Mouse (Mus musculus) bone marrow, adult 2 months (tissue): ENCODE measurements around the gene Bad. TPM values are rescaled to one million over a fixed set of nuclear protein-coding genes. Genes with fewer than 3 reads are reported as not detected.

Experiments used
- H3K27ac ChIP-seq: fragments of 200-500 bp; 2 replicates; pipeline ENCODE4 v1.5.1; 2012; ENCODE audit warnings: low read depth, mild to moderate bottlenecking, control low read depth, inconsistent platforms, low read length; ENCODE audit not compliant: control insufficient read depth, poor library complexity, insufficient read depth
- H3K4me1 ChIP-seq: fragments of 200-500 bp; 2 replicates; pipeline ENCODE4 v1.6.1; 2011; ENCODE audit warnings: low read length; ENCODE audit not compliant: control insufficient read depth, insufficient read depth
- H3K4me3 ChIP-seq: fragments of 200-500 bp; replicated peaks from 2 replicates; pipeline ENCODE3; 2011; ENCODE audit warnings: mild to moderate bottlenecking, low read depth, low read length, control low read depth; ENCODE audit not compliant: control insufficient read depth
- CTCF ChIP-seq: fragments of 200-500 bp; IDR thresholded peaks from 2 replicates; pipeline ENCODE4 v1.5.1; 2011; ENCODE audit warnings: low read length, control low read depth; ENCODE audit not compliant: control insufficient read depth, insufficient read depth
- POLR2A ChIP-seq: fragments of 200-500 bp; IDR thresholded peaks from 2 replicates; pipeline ENCODE4 v1.6.1; 2011; ENCODE audit warnings: low read depth, mild to moderate bottlenecking, control low read depth, low read length, borderline replicate concordance; ENCODE audit not compliant: control insufficient read depth
- whole genome bisulfite sequencing: fragments of 180-500 bp; shearing (Covaris S2); methylation state at CpG from one replicate; pipeline ENCODE4 v1.1.7; 2018; 5-methylcytosine and 5-hydroxymethylcytosine counted together
- polyA plus RNA-seq: library from polyadenylated mRNA; stranded (reverse); fragments of >200 nt; gene quantifications from 2 replicates; pipeline ENCODE4 v1.2.4, GENCODE M21; 2011; ENCODE audit warnings: low replicate concordance; ENCODE audit not compliant: missing spikeins, insufficient read depth, insufficient read length

Bad gene
- polyA plus RNA-seq, 1 experiment, result 20.4 TPM

GRCm38 (mm10) chr19:6979486-6980380, 38.1 kb downstream of the Bad start:
- H3K4me3 ChIP-seq, result peak overlapping the region; percentile 73
- TF ChIP-seq POLR2A (peak; percentile 31; the same call in 1 of the 2 replicates), CTCF (peak; percentile 58)
- 2% methylated on average over 59 of the region's 59 CpGs for whole genome bisulfite sequencing
- H3K4me1 ChIP-seq, result peaks cover 3% of the 10 kb centered on the region; the same call in 1 of the 2 replicates
- peak overlapping the region; percentile 80 for H3K27ac ChIP-seq

- peak within 1 kb of the TSS; percentile 80 for H3K27ac ChIP-seq
- no peak for TF ChIP-seq CTCF
- TF ChIP-seq POLR2A, result peak; percentile 86
- H3K4me1 ChIP-seq, result peaks cover 3% of the 10 kb centered on the region; the same call in 1 of the 2 replicates
- under 1% methylated on average over 38 of the region's 38 CpGs for WGBS
- peak within 1 kb of the TSS; percentile 86 for H3K4me3 ChIP-seq
These were observed 38.9 kb downstream of the Bad start, which contains the start of gene Fkbp2 for GRCm38 (mm10) chr19:6980381-6981093. TSS of gene Fkbp2 (minus strand) at chr19:6980501.

- peaks cover 3% of the 10 kb centered on the region for H3K4me1 ChIP-seq
- no peak overlapping the region for H3K4me3 ChIP-seq
- no peak for TF ChIP-seq CTCF
- TF ChIP-seq POLR2A, result no peak
- H3K27ac ChIP-seq, result no peak overlapping the region
- WGBS, result 84% methylated on average over 4 of the region's 4 CpGs
These were observed 39.8 kb downstream of the Bad start for GRCm38 (mm10) chr19:6981465-6981864.

DNA sequence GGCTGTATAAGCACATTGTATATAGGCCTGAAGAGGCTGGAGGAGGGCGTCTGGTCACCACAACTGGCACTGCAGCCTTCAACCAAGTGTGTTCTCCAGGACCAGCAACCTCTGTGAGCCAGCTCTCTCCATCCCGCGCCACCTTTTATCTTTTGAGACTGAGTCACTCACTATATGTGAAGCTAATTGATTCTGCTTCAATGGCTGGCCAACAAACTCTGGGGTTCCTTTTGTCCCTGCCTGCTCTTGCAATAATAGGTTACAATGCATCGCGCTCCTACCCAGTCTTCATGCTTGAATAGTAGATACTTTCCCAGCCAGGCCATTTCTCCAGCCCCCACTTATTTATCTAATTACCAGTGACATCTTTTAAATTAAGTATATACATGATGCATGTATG, 42.0 kb downstream of the Bad start:
- TF ChIP-seq CTCF (no peak), POLR2A (no peak)
- H3K27ac ChIP-seq, result no peak overlapping the region
- WGBS, result 95% methylated on average over 5 of the region's 5 CpGs
- no peak overlapping the region for H3K4me3 ChIP-seq
- H3K4me1 ChIP-seq, result peaks cover 3% of the 10 kb centered on the region

DNA sequence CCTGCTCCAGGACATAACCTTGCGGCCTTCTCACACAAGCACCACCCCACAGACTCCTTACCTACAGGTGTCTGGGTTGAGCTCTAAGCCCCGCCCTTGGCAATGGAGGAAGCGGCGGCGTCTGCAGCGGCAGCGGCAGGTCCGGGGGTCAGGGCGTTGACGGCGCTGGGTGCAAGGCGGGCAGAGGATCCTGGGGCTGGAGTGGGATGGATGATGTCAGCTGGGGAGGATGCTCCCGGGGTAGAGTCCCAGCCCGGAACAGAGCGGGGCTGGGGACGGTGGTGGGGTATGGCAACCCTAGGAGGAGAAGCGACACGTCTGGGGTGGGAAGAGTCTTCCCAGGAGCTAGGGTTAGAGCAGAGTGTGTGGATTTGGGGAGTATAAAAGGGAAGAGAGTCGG, 43.6 kb downstream of the Bad start:
- H3K27ac ChIP-seq, result no peak overlapping the region
- TF ChIP-seq POLR2A, result no peak
- 95% methylated on average over 19 of the region's 19 CpGs for whole genome bisulfite sequencing
- peaks cover 3% of the 10 kb centered on the region for H3K4me1 ChIP-seq
- H3K4me3 ChIP-seq, result no peak overlapping the region

- no peak overlapping the region for H3K27ac ChIP-seq
- TF ChIP-seq CTCF (no peak), POLR2A (no peak)
- WGBS, result 63% methylated on average over 10 of the region's 10 CpGs
- H3K4me1 ChIP-seq, result peaks cover 3% of the 10 kb centered on the region
- no peak overlapping the region for H3K4me3 ChIP-seq
These were observed 44.5 kb downstream of the Bad start for GRCm38 (mm10) chr19:6985951-6986708.

GRCm38 (mm10) chr19:6987061-6987903, 45.6 kb downstream of the Bad start, which contains the start of gene Vegfb:
TSS of gene Vegfb (minus strand) at chr19:6987651.
- no peak; the same call in 1 of the 2 replicates for TF ChIP-seq POLR2A
- no peak for TF ChIP-seq CTCF
- peaks cover 3% of the 10 kb centered on the region for H3K4me1 ChIP-seq
- peak within 1 kb of the TSS; percentile 62 for H3K4me3 ChIP-seq
- 1% methylated on average over 84 of the region's 85 CpGs for WGBS
- H3K27ac ChIP-seq, result peak within 1 kb of the TSS; percentile 29; the same call in 1 of the 2 replicates
